Mouse (Mus musculus): ENCODE data around the gene Dnaic2.

- TF ChIP-seq USF2 (conservative IDR thresholded peaks at IDR 0.05; ENCODE audit: low read depth, low read length) (no peak), POLR2A (IDR thresholded peaks at IDR 0.05; ENCODE audit: low read depth, low read length) (no peak), ZMIZ1 (IDR thresholded peaks at IDR 0.05; ENCODE audit: low read depth, low read length) (no peak), ZKSCAN1 (IDR thresholded peaks at IDR 0.05; ENCODE audit: borderline replicate concordance, low read depth, low read length) (no peak), EP300 (IDR thresholded peaks at IDR 0.05; ENCODE audit: low read length) (no peak), IRF4 (IDR thresholded peaks at IDR 0.05; ENCODE audit: low read depth, low read length) (no peak), BHLHE40 (IDR thresholded peaks at IDR 0.05; ENCODE audit: low read depth, low read length) (no peak)
Measured at GRCm38 (mm10) chr11:114789716-114790115, 62.5 kb downstream of the Dnaic2 start.
